Mouse (Mus musculus): ENCODE measurements around the gene Trim66. TPM values are rescaled to one million over a fixed set of nuclear protein-coding genes. Genes with fewer than 3 reads are reported as not detected.

Trim66 gene
- polyA plus RNA-seq, 1 experiment, result 0.57 TPM

DNA sequence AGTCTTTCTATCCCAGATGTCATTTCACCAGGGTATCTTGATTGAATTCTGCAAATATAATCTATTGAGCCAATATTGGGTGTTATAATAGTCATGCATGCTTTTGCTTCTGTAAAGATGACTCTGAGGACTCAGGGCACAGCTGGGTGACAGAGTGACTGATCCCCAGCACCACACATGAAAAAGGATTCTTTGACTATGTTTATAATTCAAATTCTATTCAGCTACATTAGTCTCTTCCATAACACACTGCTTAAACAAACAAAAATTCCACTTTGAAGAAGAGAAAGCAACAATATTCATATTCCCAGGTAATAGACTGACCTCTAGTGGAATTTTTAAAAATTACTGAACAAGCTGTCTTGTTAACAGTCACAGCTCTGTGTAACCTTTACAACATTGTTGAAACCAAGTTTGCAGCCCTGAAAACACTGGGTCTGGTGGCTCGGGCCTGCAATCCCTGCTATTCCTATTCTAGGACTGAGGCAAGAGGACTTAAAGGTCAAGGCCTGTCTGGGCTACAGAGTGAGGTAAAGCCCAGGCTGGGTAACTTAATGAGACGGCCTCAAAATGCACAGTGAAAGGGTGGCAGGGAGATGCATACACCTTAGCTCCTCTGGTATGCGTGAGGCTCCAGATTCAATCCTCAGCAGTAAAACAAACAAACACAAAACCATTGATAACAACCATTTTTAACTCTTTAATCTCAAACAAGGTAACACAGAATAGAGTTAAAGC lies 83.3 kb downstream of the Trim66 start:
- H3K79me2 ChIP-seq (ENCODE audit: control insufficient read depth, insufficient read depth), result no peaks in the 10 kb centered on the region
- no peaks in the 10 kb centered on the region for H3K36me3 ChIP-seq (ENCODE audit: control insufficient read depth, insufficient read depth)
- no peak overlapping the region for H3K4me3 ChIP-seq (ENCODE audit: insufficient read depth, poor library complexity, severe bottlenecking)
- no peak for TF ChIP-seq CEBPB (IDR thresholded peaks at IDR 0.05; ENCODE audit: low read depth)
- TF ChIP-seq MYOG (IDR thresholded peaks at IDR 0.05; ENCODE audit: control insufficient read depth, extremely low read depth, insufficient read length), result no peak
- TF ChIP-seq FOSL1 (IDR thresholded peaks at IDR 0.05; ENCODE audit: insufficient read depth, low read length, poor library complexity, severe bottlenecking), result no peak
- no peak for TF ChIP-seq MAX (IDR thresholded peaks at IDR 0.05)
- TF ChIP-seq USF1 (IDR thresholded peaks at IDR 0.05; ENCODE audit: low read depth), result no peak
- TF ChIP-seq MYOD1 (IDR thresholded peaks at IDR 0.05; ENCODE audit: control insufficient read depth, insufficient read length, low read depth), result no peak
- peaks cover 5% of the 10 kb centered on the region for H3K27me3 ChIP-seq (ENCODE audit: control insufficient read depth, insufficient read depth, insufficient read length)
- H3ac ChIP-seq (ENCODE audit: control insufficient read depth, insufficient read length, low read depth), result no peak overlapping the region
- no peaks in the 10 kb centered on the region for H3K79me3 ChIP-seq (ENCODE audit: low read depth)

DNA sequence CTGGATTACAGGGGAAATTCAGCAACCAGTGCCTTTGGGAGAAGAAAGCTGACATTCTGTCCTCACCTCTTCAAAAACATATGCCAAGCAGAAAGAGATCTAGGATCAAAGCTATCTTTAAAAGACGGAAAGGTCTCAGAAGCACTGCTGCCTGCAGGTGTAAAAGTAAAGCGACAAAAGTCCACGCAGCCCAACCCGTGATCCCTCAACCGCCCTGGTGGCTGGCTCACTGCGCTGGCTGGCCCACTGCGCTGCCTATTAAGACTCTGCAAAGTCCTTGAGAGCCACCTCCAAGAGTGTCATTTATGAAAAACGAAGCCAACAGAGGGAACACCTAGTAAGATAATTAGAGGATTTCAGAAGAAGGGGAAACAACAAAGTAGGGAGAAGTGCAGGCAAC lies 85.1 kb downstream of the Trim66 start:
- Histone ChIP-seq H3K36me3 (ENCODE audit: control insufficient read depth, insufficient read depth) (no peaks in the 10 kb centered on the region), H3K4me3 (ENCODE audit: insufficient read depth, poor library complexity, severe bottlenecking) (no peak overlapping the region), H3K79me3 (ENCODE audit: low read depth) (no peaks in the 10 kb centered on the region), H3K79me2 (ENCODE audit: control insufficient read depth, insufficient read depth) (no peaks in the 10 kb centered on the region), H3ac (ENCODE audit: control insufficient read depth, insufficient read length, low read depth) (no peak overlapping the region), H3K27me3 (ENCODE audit: control insufficient read depth, insufficient read depth, insufficient read length) (peaks cover 5% of the 10 kb centered on the region)
- no peak for TF ChIP-seq MYOD1 (IDR thresholded peaks at IDR 0.05; ENCODE audit: control insufficient read depth, insufficient read length, low read depth)
- no peak for TF ChIP-seq CEBPB (IDR thresholded peaks at IDR 0.05; ENCODE audit: low read depth)
- no peak for TF ChIP-seq FOSL1 (IDR thresholded peaks at IDR 0.05; ENCODE audit: insufficient read depth, low read length, poor library complexity, severe bottlenecking)
- TF ChIP-seq USF1 (IDR thresholded peaks at IDR 0.05; ENCODE audit: low read depth), result no peak
- no peak for TF ChIP-seq MAX (IDR thresholded peaks at IDR 0.05)
- TF ChIP-seq CTCF (IDR thresholded peaks at IDR 0.05; ENCODE audit: control insufficient read depth, insufficient read depth, insufficient read length), result no peak
- no peak for TF ChIP-seq MYOG (IDR thresholded peaks at IDR 0.05; ENCODE audit: control insufficient read depth, extremely low read depth, insufficient read length)

DNA sequence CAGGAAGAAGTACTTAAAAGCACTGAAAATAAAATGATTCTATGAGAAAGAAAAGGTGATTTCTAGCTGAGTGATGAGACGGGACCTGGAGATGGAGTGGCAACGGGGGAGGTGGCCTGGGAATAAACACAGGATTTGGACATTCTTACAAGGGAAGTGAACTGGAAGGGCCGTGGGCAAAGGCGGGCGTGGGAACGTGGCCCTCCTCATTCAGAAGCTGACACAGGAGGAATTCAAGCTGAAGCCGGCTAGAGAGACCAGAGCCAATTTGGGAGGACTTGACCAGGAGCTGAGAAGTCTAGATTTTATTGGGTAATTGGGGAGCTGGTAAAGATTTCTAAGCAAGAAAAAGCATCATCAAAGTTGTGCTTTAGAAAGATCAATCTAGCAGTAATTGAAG lies 102.4 kb downstream of the Trim66 start:
- Histone ChIP-seq H3K36me3 (ENCODE audit: control insufficient read depth, insufficient read depth) (no peaks in the 10 kb centered on the region), H3K79me3 (ENCODE audit: low read depth) (no peaks in the 10 kb centered on the region), H3ac (ENCODE audit: control insufficient read depth, insufficient read length, low read depth) (no peak overlapping the region)

DNA sequence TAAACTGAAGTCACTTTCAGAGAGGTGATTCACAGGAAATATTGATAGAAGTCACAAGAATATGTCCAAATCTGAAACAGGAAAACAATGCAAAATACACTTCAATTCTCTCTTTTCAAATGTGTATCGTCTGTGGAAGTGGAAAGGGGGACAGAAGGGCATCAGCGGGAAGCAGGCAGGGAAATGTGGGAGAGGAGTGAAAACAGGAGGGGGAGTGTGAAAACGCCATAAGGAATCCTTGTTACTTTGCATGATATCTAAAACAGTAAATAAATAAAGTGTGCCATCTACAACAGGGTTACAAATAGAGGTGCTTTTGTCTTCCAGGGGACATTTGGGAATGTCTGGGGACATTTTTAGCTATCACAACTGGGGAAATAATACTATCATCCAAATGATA lies 108.6 kb downstream of the Trim66 start:
- no peak for TF ChIP-seq MYOD1 (IDR thresholded peaks at IDR 0.05; ENCODE audit: control insufficient read depth, insufficient read length, low read depth)
- TF ChIP-seq CTCF (IDR thresholded peaks at IDR 0.05; ENCODE audit: control insufficient read depth, insufficient read depth, insufficient read length), result no peak

More for the DNA sequence above, 102.4 kb downstream of the Trim66 start:
- no peaks in the 10 kb centered on the region for H3K79me2 ChIP-seq (ENCODE audit: control insufficient read depth, insufficient read depth)
- TF ChIP-seq CEBPB (IDR thresholded peaks at IDR 0.05; ENCODE audit: low read depth), result no peak
- H3K4me3 ChIP-seq (ENCODE audit: insufficient read depth, poor library complexity, severe bottlenecking), result no peak overlapping the region
- no peaks in the 10 kb centered on the region for H3K27me3 ChIP-seq (ENCODE audit: control insufficient read depth, insufficient read depth, insufficient read length)

More for the DNA sequence above, 108.6 kb downstream of the Trim66 start:
- Histone ChIP-seq H3K4me3 (ENCODE audit: insufficient read depth, poor library complexity, severe bottlenecking) (no peak overlapping the region), H3K79me2 (ENCODE audit: control insufficient read depth, insufficient read depth) (no peaks in the 10 kb centered on the region), H3K79me3 (ENCODE audit: low read depth) (no peaks in the 10 kb centered on the region), H3K36me3 (ENCODE audit: control insufficient read depth, insufficient read depth) (no peaks in the 10 kb centered on the region), H3K27me3 (ENCODE audit: control insufficient read depth, insufficient read depth, insufficient read length) (peaks cover 8% of the 10 kb centered on the region), H3ac (ENCODE audit: control insufficient read depth, insufficient read length, low read depth) (no peak overlapping the region)

Small RNA genes lying within 50 kb of the gene (microRNA-seq; reads per million reads assigned to microRNA genes)
- not detected for gene Gm47284 (ENCODE audit: borderline microRNAs expressed)

Other genes with a start within 250 kb of the Trim66 start
- gene Stk33, start 69.1 kb downstream of the Trim66 start, polyA plus RNA-seq (2012; fragmentation: generic; extraction: Trizol), result 0.02 TPM
- gene Rpl27a, start 11.0 kb upstream of the Trim66 start, polyA plus RNA-seq (2012; fragmentation: generic; extraction: Trizol), result 1,692 TPM
- gene St5, start 195.5 kb upstream of the Trim66 start, polyA plus RNA-seq (2012; fragmentation: generic; extraction: Trizol), result 28.6 TPM
- gene Akip1, start 195.6 kb upstream of the Trim66 start, polyA plus RNA-seq (2012; fragmentation: generic; extraction: Trizol), result 7.0 TPM
- 0.35 TPM for gene BC051019, start 215.7 kb upstream of the Trim66 start, polyA plus RNA-seq (2012; fragmentation: generic; extraction: Trizol)
- 0.11 TPM for gene Ascl3, start 223.6 kb upstream of the Trim66 start, polyA plus RNA-seq (2012; fragmentation: generic; extraction: Trizol)
- gene Tmem9b, start 244.7 kb upstream of the Trim66 start, polyA plus RNA-seq (2012; fragmentation: generic; extraction: Trizol), result 39.0 TPM

Data from C2C12 (cell line).